Mouse (Mus musculus) MEL (cell line): ENCODE results near the gene Uvssa.

Experiments
- CTCF ChIP-seq, 3 experiments: IDR thresholded peaks in 2 of 3; conservative IDR thresholded peaks in 1 of 3; 2 replicates each; pipeline ENCODE4 v1.5.1; 2011 to 2012; ENCODE audit warnings: low read length in 3 of 3, low read depth in 2 of 3, mild to moderate bottlenecking in 2 of 3, improper control_type of control experiment in 1 of 3, inconsistent platforms in 1 of 3, mixed read lengths in 1 of 3, moderate library complexity in 1 of 3; ENCODE audit not compliant: control insufficient read depth in 1 of 3, insufficient read depth in 1 of 3, poor library complexity in 1 of 3, severe bottlenecking in 1 of 3
- ELF1 ChIP-seq: IDR thresholded peaks from 2 replicates; pipeline ENCODE4 v1.6.1; 2014; ENCODE audit warnings: low read depth, mild to moderate bottlenecking, inconsistent platforms, low read length, improper control_type of control experiment, moderate library complexity

- peak; percentile 79 for TF ChIP-seq ELF1
- 0 out of 6 replicates have a peak, but pooled peaks of 1 of the 3 experiments have one; percentile 2 for TF ChIP-seq CTCF (IDR thresholded peaks at IDR 0.05 in 2 of 3, conservative IDR thresholded peaks at IDR 0.05 in 1 of 3; ENCODE audit: control insufficient read depth in 1 of 3, insufficient read depth in 1 of 3, low read depth in 2 of 3, low read length in 3 of 3, poor library complexity in 1 of 3, severe bottlenecking in 1 of 3)
These were observed 26.6 kb upstream of the Uvssa start for GRCm38 (mm10) chr5:33351556-33352272.
